Mouse (Mus musculus) C2C12 (cell line): ENCODE data around the gene Gm5244. TPM values are rescaled to one million over a fixed set of nuclear protein-coding genes. Genes with fewer than 3 reads are reported as not detected.

Experiments used
- H3K27me3 ChIP-seq: one replicate; pipeline ENCODE4 v1.6.1; 2011; ENCODE audit not compliant: control insufficient read depth, insufficient read depth, insufficient read length
- H3K36me3 ChIP-seq: one replicate; pipeline ENCODE4 v1.6.1; 2011; ENCODE audit not compliant: control insufficient read depth, insufficient read depth
- H3K4me3 ChIP-seq: one replicate; pipeline ENCODE4 v1.5.1; 2011; ENCODE audit warnings: mild to moderate bottlenecking, control low read depth; ENCODE audit not compliant: poor library complexity, insufficient read depth, severe bottlenecking
- H3K79me2 ChIP-seq: one replicate; pipeline ENCODE4 v1.6.1; 2011; ENCODE audit not compliant: control insufficient read depth, insufficient read depth
- H3K79me3 ChIP-seq: one replicate; pipeline ENCODE4 v1.6.1; 2011; ENCODE audit warnings: low read depth, control low read depth
- H3ac ChIP-seq: one replicate; pipeline ENCODE3; 2011; ENCODE audit warnings: low read depth; ENCODE audit not compliant: control insufficient read depth, insufficient read length
- CEBPB ChIP-seq: IDR thresholded peaks from one replicate; pipeline ENCODE4 v1.6.1; 2011; ENCODE audit warnings: low read depth, mild to moderate bottlenecking, control low read depth, moderate library complexity
- CTCF ChIP-seq: IDR thresholded peaks from one replicate; pipeline ENCODE4 v1.5.1; 2011; ENCODE audit not compliant: control insufficient read depth, insufficient read depth, insufficient read length
- FOSL1 ChIP-seq: IDR thresholded peaks from one replicate; pipeline ENCODE4 v1.8.0; 2011; ENCODE audit warnings: mild to moderate bottlenecking, low read length; ENCODE audit not compliant: poor library complexity, insufficient read depth, severe bottlenecking
- MAX ChIP-seq: IDR thresholded peaks from one replicate; pipeline ENCODE4 v1.6.1; 2011; ENCODE audit warnings: mild to moderate bottlenecking, control low read depth
- MYOD1 ChIP-seq: IDR thresholded peaks from one replicate; pipeline ENCODE4 v1.6.1; 2011; ENCODE audit warnings: low read depth; ENCODE audit not compliant: control insufficient read depth, insufficient read length
- MYOG ChIP-seq: IDR thresholded peaks from one replicate; pipeline ENCODE4 v1.6.1; 2011; ENCODE audit not compliant: control insufficient read depth, insufficient read length; ENCODE audit errors: extremely low read depth
- USF1 ChIP-seq: IDR thresholded peaks from one replicate; pipeline ENCODE4 v1.6.1; 2011; ENCODE audit warnings: low read depth, mild to moderate bottlenecking, control low read depth, moderate library complexity
- polyA plus RNA-seq: library from polyadenylated mRNA; unstranded; fragments of >200 nt; fragmentation: generic; extraction: Trizol; gene quantifications from one replicate; pipeline ENCODE4 v1.2.1, GENCODE M21; 2012; ENCODE audit warnings: missing spikeins

The Gm5244 gene
- polyA plus RNA-seq, 1 experiment = not detected

- TF ChIP-seq CTCF = no peak
- no peak for TF ChIP-seq MAX
- TF ChIP-seq CEBPB = no peak
- no peak for TF ChIP-seq MYOD1
- no peak for TF ChIP-seq USF1
- no peak for TF ChIP-seq MYOG
- TF ChIP-seq FOSL1 = no peak
- Histone ChIP-seq H3K27me3 (no peaks in the 10 kb centered on the region), H3K36me3 (no peaks in the 10 kb centered on the region), H3ac (no peak overlapping the region), H3K79me3 (no peaks in the 10 kb centered on the region), H3K4me3 (no peak overlapping the region), H3K79me2 (no peaks in the 10 kb centered on the region)
Measured at GRCm38 (mm10) chr19:12818507-12818906, 28.0 kb upstream of the Gm5244 start.

- H3K79me3 ChIP-seq = no peaks in the 10 kb centered on the region
Measured at GRCm38 (mm10) chr19:12820383-12820782, 26.1 kb upstream of the Gm5244 start.

GRCm38 (mm10) chr19:12824549-12824948 is 21.9 kb upstream of the Gm5244 start:
- Histone ChIP-seq H3K79me3 (no peaks in the 10 kb centered on the region), H3K4me3 (no peak overlapping the region), H3K27me3 (no peaks in the 10 kb centered on the region), H3K79me2 (no peaks in the 10 kb centered on the region), H3K36me3 (no peaks in the 10 kb centered on the region), H3ac (no peak overlapping the region)
- TF ChIP-seq USF1 = no peak
- TF ChIP-seq CTCF = no peak
- no peak for TF ChIP-seq MYOG
- no peak for TF ChIP-seq MYOD1
- no peak for TF ChIP-seq CEBPB
- no peak for TF ChIP-seq MAX
- TF ChIP-seq FOSL1 = no peak

More at GRCm38 (mm10) chr19:12820383-12820782, 26.1 kb upstream of the Gm5244 start:
- Histone ChIP-seq H3K27me3 (no peaks in the 10 kb centered on the region), H3K79me2 (no peaks in the 10 kb centered on the region), H3K36me3 (no peaks in the 10 kb centered on the region), H3K4me3 (no peak overlapping the region), H3ac (no peak overlapping the region)
- TF ChIP-seq FOSL1 (no peak), CEBPB (no peak), MAX (no peak), MYOD1 (no peak), MYOG (no peak), CTCF (no peak)

- H3K36me3 ChIP-seq = no peaks in the 10 kb centered on the region
- no peaks in the 10 kb centered on the region for H3K79me3 ChIP-seq
- H3K27me3 ChIP-seq = no peaks in the 10 kb centered on the region
- H3ac ChIP-seq = no peak overlapping the region
- TF ChIP-seq CTCF = no peak
- TF ChIP-seq FOSL1 = no peak
- TF ChIP-seq CEBPB = no peak
- no peak for TF ChIP-seq MYOD1
- TF ChIP-seq MYOG = no peak
- no peak for TF ChIP-seq MAX
- no peak for TF ChIP-seq USF1
- H3K4me3 ChIP-seq = no peak overlapping the region
- no peaks in the 10 kb centered on the region for H3K79me2 ChIP-seq
Measured at GRCm38 (mm10) chr19:12830823-12831430, 15.6 kb upstream of the Gm5244 start.

GRCm38 (mm10) chr19:12831559-12831958 is 14.9 kb upstream of the Gm5244 start:
- Histone ChIP-seq H3K36me3 (no peaks in the 10 kb centered on the region), H3K79me2 (no peaks in the 10 kb centered on the region), H3ac (no peak overlapping the region), H3K79me3 (no peaks in the 10 kb centered on the region), H3K27me3 (no peaks in the 10 kb centered on the region), H3K4me3 (no peak overlapping the region)
- no peak for TF ChIP-seq MAX
- TF ChIP-seq USF1 = no peak
- TF ChIP-seq MYOG = no peak
- no peak for TF ChIP-seq MYOD1
- no peak for TF ChIP-seq CEBPB

GRCm38 (mm10) chr19:12833625-12834024 is 12.9 kb upstream of the Gm5244 start:
- Histone ChIP-seq H3ac (no peak overlapping the region), H3K79me2 (no peaks in the 10 kb centered on the region), H3K36me3 (no peaks in the 10 kb centered on the region), H3K27me3 (no peaks in the 10 kb centered on the region), H3K79me3 (no peaks in the 10 kb centered on the region), H3K4me3 (no peak overlapping the region)
- TF ChIP-seq MYOD1 (peak; percentile 44), MYOG (no peak), CEBPB (peak; percentile 12), FOSL1 (peak; percentile 64), USF1 (peak; percentile 48)
